Mouse (Mus musculus) ES-E14 (cell line): ENCODE measurements around the gene Polg.

ENCODE experiments used
- CHD2 ChIP-seq: IDR thresholded peaks from 2 replicates; pipeline ENCODE4 v1.6.1; 2014; ENCODE audit warnings: mild to moderate bottlenecking, low read depth, low read length, inconsistent platforms
- HCFC1 ChIP-seq: IDR thresholded peaks from 2 replicates; pipeline ENCODE4 v1.6.1; 2012; ENCODE audit warnings: low read length, inconsistent platforms, borderline replicate concordance; ENCODE audit not compliant: insufficient read depth
- ZC3H11A ChIP-seq: IDR thresholded peaks from 2 replicates; pipeline ENCODE4 v1.6.1; 2012; ENCODE audit warnings: low read depth, mild to moderate bottlenecking, inconsistent platforms, low read length, borderline replicate concordance
- ZNF384 ChIP-seq: IDR thresholded peaks from 2 replicates; pipeline ENCODE4 v1.6.1; 2012; ENCODE audit warnings: low read depth, low read length, inconsistent platforms

DNA sequence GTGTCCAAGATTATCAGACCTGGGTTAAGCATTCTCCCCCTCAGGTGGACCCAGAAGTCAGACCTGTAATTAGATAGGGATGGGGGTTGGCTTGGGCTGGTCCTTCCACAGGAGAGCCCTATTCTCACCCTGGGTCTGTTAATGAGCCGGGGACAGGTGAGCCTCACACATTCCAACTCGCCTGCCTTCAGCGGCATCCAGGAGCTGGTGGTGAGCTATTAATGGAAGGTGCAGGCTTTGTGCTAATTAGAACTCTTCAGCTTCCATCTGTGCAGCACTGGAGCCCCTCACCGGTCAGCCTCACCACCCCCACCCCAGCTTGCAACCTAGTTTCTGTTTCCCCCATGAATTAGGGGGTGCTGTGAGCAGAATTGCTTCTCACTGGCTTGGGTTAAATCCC, 46.3 kb upstream of the Polg start:
- TF ChIP-seq ZC3H11A (no peak), CHD2 (no peak), HCFC1 (no peak), ZNF384 (no peak)
